Mouse (Mus musculus): ENCODE measurements around the gene Astl. TPM values are rescaled to one million over a fixed set of nuclear protein-coding genes. Genes with fewer than 3 reads are reported as not detected.

The Astl gene
- total and polyA plus RNA-seq, 2 experiments: not detected

DNA sequence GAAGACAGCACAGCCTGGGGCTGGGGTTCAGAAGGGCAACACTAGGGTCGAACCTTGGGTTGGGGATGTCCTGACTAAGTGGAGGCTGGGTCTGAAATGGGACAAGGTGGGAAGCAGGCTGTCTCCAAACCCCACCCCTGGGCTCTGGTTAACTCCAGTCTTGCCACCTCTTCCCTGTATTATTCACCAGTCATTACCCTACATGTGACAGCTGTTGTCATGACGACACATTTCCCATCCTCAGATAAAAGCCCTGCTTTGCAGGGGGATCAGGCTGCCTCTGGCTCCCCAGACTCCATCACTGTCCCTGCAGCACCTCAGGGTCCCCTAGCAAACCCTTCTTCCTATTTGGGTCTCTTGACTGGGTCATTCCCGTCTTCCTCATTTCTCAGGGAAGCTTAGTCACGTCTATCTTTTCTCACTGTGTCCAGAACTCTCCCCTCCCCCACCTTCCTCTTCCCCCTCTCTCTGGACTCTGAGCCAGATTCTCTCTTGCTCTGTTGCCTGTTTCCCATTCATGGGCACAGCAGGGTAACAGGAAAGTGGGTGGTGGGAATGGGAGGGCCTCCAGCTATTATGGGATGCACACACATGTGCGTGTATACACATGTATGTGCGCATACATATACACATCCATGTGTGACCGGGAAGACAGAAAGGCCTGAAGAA, 39.6 kb downstream of the Astl start:
- Histone ChIP-seq H3K9ac (ENCODE audit: low read depth, low read length) (no peak overlapping the region), H3K27ac (replicated peaks; ENCODE audit: insufficient read depth, low read depth, low read length) (0 out of 2 replicates have a peak overlapping the region, but pooled peaks have one; percentile 34), H3K4me1 (ENCODE audit: control insufficient read depth, insufficient read depth, low read length) (peaks cover 6% of the 10 kb centered on the region; the same call in 1 of the 2 replicates), H3K4me3 (ENCODE audit: insufficient read depth, low read depth, low read length) (no peak overlapping the region), H3K27me3 (ENCODE audit: control insufficient read depth, insufficient read depth, low read length) (no peaks in the 10 kb centered on the region), H3K36me3 (ENCODE audit: control insufficient read depth, insufficient read depth, low read length) (no peaks in the 10 kb centered on the region), H3K79me2 (ENCODE audit: control insufficient read depth, insufficient read depth, low read length) (no peaks in the 10 kb centered on the region)
- no peak for TF ChIP-seq CTCF (IDR thresholded peaks at IDR 0.05; ENCODE audit: low read depth, low read length)
- TF ChIP-seq POLR2A (IDR thresholded peaks at IDR 0.05; ENCODE audit: extremely low read depth, insufficient read depth, low read length): no peak
- no peak for DNase-seq (ENCODE audit: extremely low read depth, low read depth, low spot score)
- 74% methylated on average over 7 of the region's 7 CpGs for WGBS

DNA sequence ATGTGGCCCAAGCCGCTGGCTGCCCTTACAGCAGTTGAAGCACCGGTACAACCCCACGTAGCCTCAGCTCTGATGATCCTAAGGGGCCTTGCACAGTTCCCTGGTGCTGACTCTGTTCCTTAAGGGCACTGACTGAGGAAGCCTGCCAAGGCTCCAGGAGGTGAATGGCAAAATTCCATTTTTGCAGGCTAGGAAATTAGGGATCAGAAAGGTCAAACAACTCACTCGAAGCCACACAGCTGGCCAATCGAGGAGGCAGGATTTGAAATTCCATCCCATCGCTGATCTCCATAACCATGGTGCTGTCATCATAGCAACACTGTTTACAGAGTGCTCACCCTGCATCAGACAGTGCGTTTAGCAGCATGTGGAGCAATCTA, 40.2 kb downstream of the Astl start:
- Histone ChIP-seq H3K79me2 (ENCODE audit: control insufficient read depth, insufficient read depth, low read length) (no peaks in the 10 kb centered on the region), H3K27me3 (ENCODE audit: control insufficient read depth, insufficient read depth, low read length) (no peaks in the 10 kb centered on the region), H3K4me1 (ENCODE audit: control insufficient read depth, insufficient read depth, low read length) (peaks cover 6% of the 10 kb centered on the region; the same call in 1 of the 2 replicates), H3K36me3 (ENCODE audit: control insufficient read depth, insufficient read depth, low read length) (no peaks in the 10 kb centered on the region), H3K9ac (ENCODE audit: low read depth, low read length) (no peak overlapping the region), H3K4me3 (ENCODE audit: insufficient read depth, low read depth, low read length) (no peak overlapping the region), H3K27ac (replicated peaks; ENCODE audit: insufficient read depth, low read depth, low read length) (0 out of 2 replicates have a peak overlapping the region, but pooled peaks have one; percentile 34)
- no peak for TF ChIP-seq POLR2A (IDR thresholded peaks at IDR 0.05; ENCODE audit: extremely low read depth, insufficient read depth, low read length)
- 60% methylated on average over 7 of the region's 7 CpGs for whole genome bisulfite sequencing
- DNase-seq (ENCODE audit: extremely low read depth, low read depth, low spot score): no peak

DNA sequence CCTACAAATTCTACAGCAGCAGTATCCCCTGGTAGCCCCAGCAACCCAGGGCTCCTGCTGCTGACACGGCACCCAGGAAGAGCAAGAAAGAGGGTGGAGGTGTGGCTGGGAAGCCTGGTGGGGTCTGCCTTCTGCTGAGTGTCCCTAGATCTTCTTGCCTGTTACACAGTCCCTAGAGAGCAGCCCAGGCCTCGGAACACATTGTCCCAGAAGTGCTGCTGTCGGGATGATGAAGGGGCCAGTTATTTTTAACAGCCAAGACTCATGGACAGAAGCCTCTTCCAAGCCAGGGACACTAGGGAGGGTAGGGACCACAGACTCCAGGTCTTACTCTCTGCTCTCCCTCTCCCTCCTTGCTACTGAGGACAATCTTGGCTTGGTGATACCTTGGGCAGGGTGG, 40.8 kb downstream of the Astl start:
- H3K27me3 ChIP-seq (ENCODE audit: control insufficient read depth, insufficient read depth, low read length): no peaks in the 10 kb centered on the region
- H3K27ac ChIP-seq (replicated peaks; ENCODE audit: insufficient read depth, low read depth, low read length): no peak overlapping the region
- TF ChIP-seq CTCF (IDR thresholded peaks at IDR 0.05; ENCODE audit: low read depth, low read length) (no peak), POLR2A (IDR thresholded peaks at IDR 0.05; ENCODE audit: extremely low read depth, insufficient read depth, low read length) (no peak)
- WGBS: 87% methylated on average over 3 of the region's 3 CpGs
- no peak overlapping the region for H3K4me3 ChIP-seq (ENCODE audit: insufficient read depth, low read depth, low read length)
- peaks cover 6% of the 10 kb centered on the region; the same call in 1 of the 2 replicates for H3K4me1 ChIP-seq (ENCODE audit: control insufficient read depth, insufficient read depth, low read length)
- H3K36me3 ChIP-seq (ENCODE audit: control insufficient read depth, insufficient read depth, low read length): no peaks in the 10 kb centered on the region
- DNase-seq (ENCODE audit: extremely low read depth, low read depth, low spot score): no peak
- no peaks in the 10 kb centered on the region for H3K79me2 ChIP-seq (ENCODE audit: control insufficient read depth, insufficient read depth, low read length)
- no peak overlapping the region for H3K9ac ChIP-seq (ENCODE audit: low read depth, low read length)

DNA sequence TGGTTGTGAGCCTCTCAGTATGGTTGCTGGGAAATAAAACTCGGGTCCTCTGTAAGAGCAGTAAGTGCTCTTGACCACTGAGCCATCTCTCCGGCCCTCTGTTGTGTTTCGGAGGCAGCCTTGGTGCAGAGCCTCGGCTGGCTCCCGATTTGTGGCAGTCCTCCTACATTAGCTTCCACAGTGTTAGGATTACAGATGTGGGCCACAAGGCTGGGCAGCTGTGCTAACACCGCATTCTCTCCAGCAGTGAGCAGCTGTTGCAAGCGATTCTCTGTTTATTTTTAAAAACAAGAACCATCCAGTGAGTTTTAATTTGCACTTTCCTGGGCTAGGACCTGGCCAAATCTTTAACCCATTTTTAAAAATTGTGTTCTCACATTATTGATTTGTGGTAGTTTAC, 45.4 kb downstream of the Astl start:
- no peak for DNase-seq (ENCODE audit: extremely low read depth, low read depth, low spot score)
- no peaks in the 10 kb centered on the region for H3K36me3 ChIP-seq (ENCODE audit: control insufficient read depth, insufficient read depth, low read length)
- no peak for TF ChIP-seq POLR2A (IDR thresholded peaks at IDR 0.05; ENCODE audit: extremely low read depth, insufficient read depth, low read length)
- TF ChIP-seq CTCF (IDR thresholded peaks at IDR 0.05; ENCODE audit: low read depth, low read length): no peak
- 79% methylated on average over 7 of the region's 7 CpGs for WGBS
- no peaks in the 10 kb centered on the region for H3K79me2 ChIP-seq (ENCODE audit: control insufficient read depth, insufficient read depth, low read length)
- no peak overlapping the region for H3K27ac ChIP-seq (replicated peaks; ENCODE audit: insufficient read depth, low read depth, low read length)
- H3K27me3 ChIP-seq (ENCODE audit: control insufficient read depth, insufficient read depth, low read length): no peaks in the 10 kb centered on the region
- no peaks in the 10 kb centered on the region; the same call in 1 of the 2 replicates for H3K4me1 ChIP-seq (ENCODE audit: control insufficient read depth, insufficient read depth, low read length)
- no peak overlapping the region for H3K9ac ChIP-seq (ENCODE audit: low read depth, low read length)
- H3K4me3 ChIP-seq (ENCODE audit: insufficient read depth, low read depth, low read length): no peak overlapping the region

DNA sequence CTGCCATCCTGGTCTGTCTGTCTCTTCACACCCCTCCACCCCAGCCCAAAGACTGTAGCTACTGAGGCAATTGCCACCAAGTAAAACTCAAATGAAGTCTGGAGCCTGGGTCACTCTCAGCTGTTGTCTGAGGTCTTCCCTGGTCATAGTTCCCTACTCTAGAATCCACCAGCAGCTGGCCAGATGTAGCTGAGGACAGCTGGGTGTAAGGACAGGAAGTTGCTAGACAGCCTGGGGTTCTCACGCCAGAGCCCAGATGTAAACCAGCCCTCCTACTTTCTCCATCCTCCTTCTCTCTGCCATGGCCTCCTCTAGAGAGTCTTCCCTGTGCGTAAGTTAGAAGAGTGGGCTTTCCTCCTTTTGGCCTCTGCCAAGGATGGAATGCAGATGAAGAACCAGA, 49.1 kb downstream of the Astl start:
- Histone ChIP-seq H3K4me1 (ENCODE audit: control insufficient read depth, insufficient read depth, low read length) (no peaks in the 10 kb centered on the region; the same call in 1 of the 2 replicates), H3K4me3 (ENCODE audit: insufficient read depth, low read depth, low read length) (no peak overlapping the region), H3K36me3 (ENCODE audit: control insufficient read depth, insufficient read depth, low read length) (no peaks in the 10 kb centered on the region), H3K79me2 (ENCODE audit: control insufficient read depth, insufficient read depth, low read length) (no peaks in the 10 kb centered on the region), H3K27ac (replicated peaks; ENCODE audit: insufficient read depth, low read depth, low read length) (0 out of 2 replicates have a peak overlapping the region, but pooled peaks have one; percentile 16), H3K27me3 (ENCODE audit: control insufficient read depth, insufficient read depth, low read length) (no peaks in the 10 kb centered on the region), H3K9ac (ENCODE audit: low read depth, low read length) (no peak overlapping the region)
- TF ChIP-seq POLR2A (IDR thresholded peaks at IDR 0.05; ENCODE audit: extremely low read depth, insufficient read depth, low read length): no peak
- no peak for TF ChIP-seq CTCF (IDR thresholded peaks at IDR 0.05; ENCODE audit: low read depth, low read length)
- DNase-seq (ENCODE audit: extremely low read depth, low read depth, low spot score): no peak
- WGBS: 84% methylated on average over 2 of the region's 2 CpGs

DNA sequence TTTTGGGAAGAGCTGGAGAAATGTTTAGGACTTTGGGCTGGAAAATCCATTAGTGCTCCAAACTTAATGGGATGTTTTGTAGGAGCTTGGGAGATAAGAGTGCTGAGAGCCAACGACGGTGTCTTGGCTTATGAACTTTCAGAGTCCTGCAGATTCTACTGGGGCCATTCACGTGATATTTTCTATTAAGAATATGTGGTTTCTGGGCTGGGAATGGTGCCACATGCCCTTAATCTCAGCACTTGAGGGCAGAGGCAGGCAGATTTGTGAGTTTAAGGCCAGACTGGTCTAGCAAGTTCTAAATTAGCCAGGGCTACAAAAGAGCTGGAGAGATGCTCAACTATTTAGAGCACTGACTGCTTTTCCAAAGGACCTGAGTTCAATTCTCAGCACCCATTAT, 51.9 kb downstream of the Astl start:
- Histone ChIP-seq H3K4me1 (ENCODE audit: control insufficient read depth, insufficient read depth, low read length) (no peaks in the 10 kb centered on the region; the same call in 1 of the 2 replicates), H3K9ac (ENCODE audit: low read depth, low read length) (no peak overlapping the region), H3K27me3 (ENCODE audit: control insufficient read depth, insufficient read depth, low read length) (no peaks in the 10 kb centered on the region), H3K79me2 (ENCODE audit: control insufficient read depth, insufficient read depth, low read length) (no peaks in the 10 kb centered on the region), H3K36me3 (ENCODE audit: control insufficient read depth, insufficient read depth, low read length) (no peaks in the 10 kb centered on the region), H3K4me3 (ENCODE audit: insufficient read depth, low read depth, low read length) (no peak overlapping the region), H3K27ac (replicated peaks; ENCODE audit: insufficient read depth, low read depth, low read length) (no peak overlapping the region)
- WGBS: 81% methylated on average over 3 of the region's 3 CpGs
- TF ChIP-seq CTCF (IDR thresholded peaks at IDR 0.05; ENCODE audit: low read depth, low read length) (no peak), POLR2A (IDR thresholded peaks at IDR 0.05; ENCODE audit: extremely low read depth, insufficient read depth, low read length) (no peak)
- DNase-seq (ENCODE audit: extremely low read depth, low read depth, low spot score): no peak

Data from liver, adult 2 months (tissue).